Mouse (Mus musculus): ENCODE data around the gene Lamc2. TPM values are rescaled to one million over a fixed set of nuclear protein-coding genes. Genes with fewer than 3 reads are reported as not detected.

Gene Lamc2
- polyA plus RNA-seq (2014; fragmentation: Nextera tagmentation; extraction: Ambion mirVana): 0.70 and 1.1 TPM in 2 replicates

GRCm38 (mm10) chr1:153185828-153186803, at the start of gene Lamc2:
Gene Lamc2, minus strand, starts transcription at chr1:153186447.
- Histone ChIP-seq H3K9ac (ENCODE audit: low read length) (peak within 1 kb of the TSS; percentile 58), H3K27me3 (replicated peaks; ENCODE audit: control insufficient read depth, insufficient read depth, low read length) (peaks cover 21% of the 10 kb centered on the region), H3K9me3 (replicated peaks; ENCODE audit: control insufficient read depth, low read length) (no peaks in the 10 kb centered on the region), H3K4me1 (ENCODE audit: control insufficient read depth, insufficient read depth, low read length) (peaks cover 3% of the 10 kb centered on the region; the same call in 1 of the 2 replicates), H3K36me3 (ENCODE audit: control insufficient read depth, insufficient read depth, low read length) (no peaks in the 10 kb centered on the region), H3K4me3 (ENCODE audit: low read depth, low read length) (peak within 1 kb of the TSS; percentile 36), H3K27ac (ENCODE audit: low read depth, low read length) (no peak within 1 kb of the TSS), H3K4me2 (ENCODE audit: low read length) (peak within 1 kb of the TSS; percentile 73)
- 3% methylated on average over 46 of the region's 46 CpGs for WGBS
- DNase-seq (ENCODE audit: low spot score) (peak; percentile 20), ATAC-seq (peak; percentile 40; the same call in 1 of the 2 replicates)

DNA sequence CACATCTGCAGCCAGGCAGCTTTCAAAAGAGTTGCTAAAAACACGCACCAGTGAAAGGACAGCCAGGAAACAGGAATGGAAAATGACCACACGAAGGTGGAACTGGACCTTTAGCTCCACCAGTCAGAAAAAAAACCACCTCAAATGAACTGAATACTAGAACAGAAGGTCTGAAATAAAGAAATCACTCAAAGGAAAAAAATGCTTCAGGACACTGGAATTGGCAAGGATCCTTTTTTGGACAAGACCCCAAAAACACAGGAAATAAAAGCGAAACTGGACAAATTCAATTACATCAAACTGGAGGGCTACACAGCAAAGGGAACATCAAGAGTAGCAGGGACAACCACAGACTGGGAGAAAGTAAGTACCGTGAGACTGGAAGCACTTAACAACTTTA, 49.3 kb upstream of the Lamc2 start:
- Histone ChIP-seq H3K4me1 (ENCODE audit: control insufficient read depth, insufficient read depth, low read length) (no peaks in the 10 kb centered on the region), H3K4me3 (ENCODE audit: low read depth, low read length) (no peak overlapping the region), H3K9ac (ENCODE audit: low read length) (no peak overlapping the region), H3K9me3 (replicated peaks; ENCODE audit: control insufficient read depth, low read length) (no peaks in the 10 kb centered on the region), H3K27me3 (replicated peaks; ENCODE audit: control insufficient read depth, insufficient read depth, low read length) (no peaks in the 10 kb centered on the region), H3K4me2 (ENCODE audit: low read length) (no peak overlapping the region), H3K36me3 (ENCODE audit: control insufficient read depth, insufficient read depth, low read length) (peaks cover 41% of the 10 kb centered on the region), H3K27ac (ENCODE audit: low read depth, low read length) (no peak overlapping the region)
- peak; percentile 4 for DNase-seq (ENCODE audit: low spot score)
- 80% methylated on average over 4 of the region's 4 CpGs for whole genome bisulfite sequencing
- ATAC-seq: no peak

DNA sequence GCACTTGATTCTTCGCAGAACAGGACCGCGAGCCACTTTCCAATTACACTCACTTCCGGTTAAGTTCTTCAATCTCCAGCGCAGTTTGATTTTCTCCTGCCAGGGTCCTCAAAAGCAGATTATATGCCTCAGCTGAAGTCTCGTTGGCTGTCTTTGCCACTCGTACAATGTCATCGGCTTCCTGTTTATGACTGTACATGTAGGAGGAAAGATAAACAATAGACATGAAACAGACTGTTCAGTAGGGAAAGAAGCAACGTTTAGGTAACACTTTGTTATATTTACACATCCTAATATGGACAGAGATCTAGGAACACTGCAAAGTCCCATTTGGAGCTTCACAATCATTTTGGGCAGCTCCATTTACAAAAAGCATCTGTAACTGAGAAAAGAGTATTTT, 45.4 kb upstream of the Lamc2 start:
- WGBS: 93% methylated on average over 9 of the region's 9 CpGs
- H3K4me1 ChIP-seq (ENCODE audit: control insufficient read depth, insufficient read depth, low read length): no peaks in the 10 kb centered on the region
- H3K9ac ChIP-seq (ENCODE audit: low read length): no peak overlapping the region
- H3K4me2 ChIP-seq (ENCODE audit: low read length): no peak overlapping the region
- no peak for DNase-seq (ENCODE audit: low spot score)
- no peaks in the 10 kb centered on the region for H3K27me3 ChIP-seq (replicated peaks; ENCODE audit: control insufficient read depth, insufficient read depth, low read length)
- H3K9me3 ChIP-seq (replicated peaks; ENCODE audit: control insufficient read depth, low read length): no peaks in the 10 kb centered on the region
- H3K27ac ChIP-seq (ENCODE audit: low read depth, low read length): no peak overlapping the region
- H3K4me3 ChIP-seq (ENCODE audit: low read depth, low read length): no peak overlapping the region
- ATAC-seq: no peak
- peaks cover 60% of the 10 kb centered on the region for H3K36me3 ChIP-seq (ENCODE audit: control insufficient read depth, insufficient read depth, low read length)

DNA sequence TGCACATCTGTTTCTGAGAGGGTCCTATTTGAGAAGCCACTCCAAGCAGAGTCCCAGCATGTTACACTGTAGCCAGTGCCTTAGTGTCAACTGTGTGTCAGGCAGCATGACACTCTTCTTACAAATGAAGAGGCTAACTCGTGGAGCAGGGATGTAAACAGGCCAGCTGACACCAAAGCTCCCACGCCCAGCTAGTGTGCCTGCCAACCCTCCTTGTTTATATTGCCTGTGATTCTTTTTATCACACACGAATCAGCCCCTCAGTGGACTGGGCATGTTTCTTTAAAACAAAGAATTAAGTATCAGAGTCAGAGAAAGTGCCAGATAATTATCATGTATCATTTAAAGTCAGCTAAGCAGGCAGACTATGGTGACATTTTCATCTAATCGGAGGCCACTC, 41.7 kb upstream of the Lamc2 start:
- no peak for DNase-seq (ENCODE audit: low spot score)
- Histone ChIP-seq H3K4me2 (ENCODE audit: low read length) (no peak overlapping the region), H3K4me3 (ENCODE audit: low read depth, low read length) (no peak overlapping the region), H3K9me3 (replicated peaks; ENCODE audit: control insufficient read depth, low read length) (no peaks in the 10 kb centered on the region), H3K36me3 (ENCODE audit: control insufficient read depth, insufficient read depth, low read length) (peaks cover 74% of the 10 kb centered on the region), H3K27ac (ENCODE audit: low read depth, low read length) (no peak overlapping the region), H3K27me3 (replicated peaks; ENCODE audit: control insufficient read depth, insufficient read depth, low read length) (no peaks in the 10 kb centered on the region), H3K4me1 (ENCODE audit: control insufficient read depth, insufficient read depth, low read length) (no peaks in the 10 kb centered on the region), H3K9ac (ENCODE audit: low read length) (no peak overlapping the region)
- no peak for ATAC-seq
- WGBS: 69% methylated on average over 4 of the region's 4 CpGs

- Histone ChIP-seq H3K4me2 (ENCODE audit: low read length) (no peak overlapping the region), H3K27me3 (replicated peaks; ENCODE audit: control insufficient read depth, insufficient read depth, low read length) (no peaks in the 10 kb centered on the region), H3K27ac (ENCODE audit: low read depth, low read length) (no peak overlapping the region), H3K4me1 (ENCODE audit: control insufficient read depth, insufficient read depth, low read length) (no peaks in the 10 kb centered on the region), H3K9me3 (replicated peaks; ENCODE audit: control insufficient read depth, low read length) (no peaks in the 10 kb centered on the region), H3K9ac (ENCODE audit: low read length) (no peak overlapping the region), H3K36me3 (ENCODE audit: control insufficient read depth, insufficient read depth, low read length) (peaks cover 68% of the 10 kb centered on the region), H3K4me3 (ENCODE audit: low read depth, low read length) (no peak overlapping the region)
- no peak for ATAC-seq
- no peak for DNase-seq (ENCODE audit: low spot score)
- WGBS: 86% methylated on average over 8 of the region's 8 CpGs
Measured at GRCm38 (mm10) chr1:153227096-153227495, 40.8 kb upstream of the Lamc2 start.

- ATAC-seq (no peak), DNase-seq (ENCODE audit: low spot score) (no peak)
- H3K9ac ChIP-seq (ENCODE audit: low read length): no peak overlapping the region
- no peaks in the 10 kb centered on the region for H3K4me1 ChIP-seq (ENCODE audit: control insufficient read depth, insufficient read depth, low read length)
- H3K9me3 ChIP-seq (replicated peaks; ENCODE audit: control insufficient read depth, low read length): no peaks in the 10 kb centered on the region
- H3K27me3 ChIP-seq (replicated peaks; ENCODE audit: control insufficient read depth, insufficient read depth, low read length): no peaks in the 10 kb centered on the region
- no peak overlapping the region for H3K4me3 ChIP-seq (ENCODE audit: low read depth, low read length)
- peaks cover 68% of the 10 kb centered on the region for H3K36me3 ChIP-seq (ENCODE audit: control insufficient read depth, insufficient read depth, low read length)
- WGBS: 86% methylated on average over 21 of the region's 21 CpGs
- H3K27ac ChIP-seq (ENCODE audit: low read depth, low read length): no peak overlapping the region
- H3K4me2 ChIP-seq (ENCODE audit: low read length): no peak overlapping the region
Measured at GRCm38 (mm10) chr1:153225786-153226725, 39.8 kb upstream of the Lamc2 start.

GRCm38 (mm10) chr1:153224331-153224730, 38.1 kb upstream of the Lamc2 start:
- no peak overlapping the region for H3K4me3 ChIP-seq (ENCODE audit: low read depth, low read length)
- H3K27ac ChIP-seq (ENCODE audit: low read depth, low read length): no peak overlapping the region
- H3K9ac ChIP-seq (ENCODE audit: low read length): no peak overlapping the region
- no peak for DNase-seq (ENCODE audit: low spot score)
- no peaks in the 10 kb centered on the region for H3K27me3 ChIP-seq (replicated peaks; ENCODE audit: control insufficient read depth, insufficient read depth, low read length)
- H3K4me1 ChIP-seq (ENCODE audit: control insufficient read depth, insufficient read depth, low read length): no peaks in the 10 kb centered on the region
- no peak for ATAC-seq
- peaks cover 67% of the 10 kb centered on the region for H3K36me3 ChIP-seq (ENCODE audit: control insufficient read depth, insufficient read depth, low read length)
- 86% methylated on average over 5 of the region's 5 CpGs for WGBS
- H3K9me3 ChIP-seq (replicated peaks; ENCODE audit: control insufficient read depth, low read length): no peaks in the 10 kb centered on the region
- no peak overlapping the region for H3K4me2 ChIP-seq (ENCODE audit: low read length)

DNA sequence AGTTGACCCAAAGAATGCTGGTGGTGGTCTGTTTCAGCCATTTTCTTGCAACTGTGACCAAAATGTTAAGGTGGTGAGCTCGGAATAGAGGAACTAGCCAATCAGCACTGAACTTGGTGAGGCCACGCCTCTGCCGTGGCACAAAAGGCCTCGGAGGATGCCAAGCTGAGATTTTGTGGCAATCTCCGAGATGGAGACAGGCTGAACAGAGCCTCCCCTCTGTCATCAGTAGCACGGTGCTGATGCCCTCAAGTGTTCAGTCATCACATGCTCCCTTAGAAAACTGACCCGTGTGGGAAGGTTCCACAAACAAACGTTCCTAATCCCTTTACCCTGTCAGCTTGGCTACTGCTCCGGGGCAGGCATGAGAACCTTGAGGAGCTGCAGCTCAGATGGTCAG, 33.1 kb upstream of the Lamc2 start:
- Histone ChIP-seq H3K36me3 (ENCODE audit: control insufficient read depth, insufficient read depth, low read length) (peaks cover 29% of the 10 kb centered on the region), H3K9ac (ENCODE audit: low read length) (no peak overlapping the region), H3K27me3 (replicated peaks; ENCODE audit: control insufficient read depth, insufficient read depth, low read length) (no peaks in the 10 kb centered on the region), H3K4me2 (ENCODE audit: low read length) (no peak overlapping the region), H3K27ac (ENCODE audit: low read depth, low read length) (no peak overlapping the region), H3K9me3 (replicated peaks; ENCODE audit: control insufficient read depth, low read length) (no peaks in the 10 kb centered on the region), H3K4me3 (ENCODE audit: low read depth, low read length) (no peak overlapping the region), H3K4me1 (ENCODE audit: control insufficient read depth, insufficient read depth, low read length) (no peaks in the 10 kb centered on the region)
- 45% methylated on average over 9 of the region's 9 CpGs for WGBS
- ATAC-seq (peak; percentile 40; the same call in 1 of the 2 replicates), DNase-seq (ENCODE audit: low spot score) (peak; percentile 48)

Measured in forebrain, embryonic 14.5 days (tissue).